Mouse (Mus musculus) neural tube, embryonic 12.5 days (tissue): ENCODE data around the gene Tubb2b. TPM values are rescaled to one million over a fixed set of nuclear protein-coding genes. Genes with fewer than 3 reads are reported as not detected.

ENCODE experiments used
- ATAC-seq: fragments of 200-750 bp; cut with Nextera tagmentation; 2 replicates; pipeline ENCODE4 v1.8.0; 2017; ENCODE audit warnings: low read depth, mild to moderate bottlenecking, moderate TSS enrichment, moderate library complexity; ENCODE audit not compliant: low FRiP score
- H3K27ac ChIP-seq: fragments of 300-500 bp; sonication (generic); 2 replicates; pipeline ENCODE4 v1.5.1; 2016
- H3K27me3 ChIP-seq: fragments of 300-500 bp; sonication (generic); replicated peaks from 2 replicates; pipeline ENCODE4 v1.6.1; 2016; ENCODE audit warnings: mild to moderate bottlenecking
- H3K36me3 ChIP-seq: fragments of 300-500 bp; sonication (generic); 2 replicates; pipeline ENCODE4 v1.6.1; 2016; ENCODE audit warnings: mild to moderate bottlenecking
- H3K4me1 ChIP-seq: fragments of 300-500 bp; sonication (generic); 2 replicates; pipeline ENCODE4 v1.6.1; 2016
- H3K4me2 ChIP-seq: fragments of 300-500 bp; sonication (generic); replicated peaks from 2 replicates; pipeline ENCODE4 v1.6.1; 2016; ENCODE audit warnings: mild to moderate bottlenecking
- H3K4me3 ChIP-seq: fragments of 300-500 bp; sonication (generic); 2 replicates; pipeline ENCODE4 v1.5.1; 2016
- H3K9ac ChIP-seq: fragments of 300-500 bp; sonication (generic); 2 replicates; pipeline ENCODE4 v1.6.1; 2016; ENCODE audit warnings: mild to moderate bottlenecking
- H3K9me3 ChIP-seq: fragments of 300-500 bp; sonication (generic); 2 replicates; pipeline ENCODE4 v1.6.1; 2016; ENCODE audit warnings: mild to moderate bottlenecking
- WGBS: fragments of 180-500 bp; shearing (Covaris S2); methylation state at CpG from one replicate; pipeline ENCODE4 v1.1.7; 2016; 5-methylcytosine and 5-hydroxymethylcytosine counted together
- polyA plus RNA-seq: library from polyadenylated mRNA; unstranded; fragments of >200 nt; fragmentation: Nextera tagmentation; extraction: Ambion mirVana; gene quantifications from 2 replicates; pipeline ENCODE4 v1.2.1, GENCODE M21; 2016

Tubb2b gene
- polyA plus RNA-seq, 1 experiment from 2014 or later, result 425 TPM

- no peaks in the 10 kb centered on the region for H3K9me3 ChIP-seq
- 0 out of 2 replicates have a peak, but pooled peaks cover 3% of the 10 kb centered on the region for H3K36me3 ChIP-seq
- H3K4me1 ChIP-seq, result no peaks in the 10 kb centered on the region
- no peak overlapping the region for H3K4me3 ChIP-seq
- no peaks in the 10 kb centered on the region for H3K27me3 ChIP-seq
- ATAC-seq, result no peak
- no peak overlapping the region for H3K4me2 ChIP-seq
- no peak overlapping the region for H3K27ac ChIP-seq
- H3K9ac ChIP-seq, result no peak overlapping the region
- WGBS, result 85% methylated on average over 6 of the region's 6 CpGs
Measured at GRCm38 (mm10) chr13:34116508-34116907, 13.8 kb downstream of the Tubb2b start.

- no peak overlapping the region for H3K4me3 ChIP-seq
- H3K36me3 ChIP-seq, result no peaks in the 10 kb centered on the region
- WGBS, result 76% methylated on average over 4 of the region's 4 CpGs
- no peak overlapping the region for H3K9ac ChIP-seq
- H3K9me3 ChIP-seq, result no peaks in the 10 kb centered on the region
- no peaks in the 10 kb centered on the region for H3K27me3 ChIP-seq
- H3K4me2 ChIP-seq, result no peak overlapping the region
- H3K4me1 ChIP-seq, result no peaks in the 10 kb centered on the region
- no peak for ATAC-seq
- no peak overlapping the region for H3K27ac ChIP-seq
Measured at GRCm38 (mm10) chr13:34114654-34115053, 15.6 kb downstream of the Tubb2b start.

GRCm38 (mm10) chr13:34113086-34113485 lies 17.2 kb downstream of the Tubb2b start:
- H3K4me2 ChIP-seq, result no peak overlapping the region
- no peaks in the 10 kb centered on the region for H3K27me3 ChIP-seq
- 90% methylated on average over 3 of the region's 3 CpGs for WGBS
- no peak overlapping the region for H3K4me3 ChIP-seq
- no peaks in the 10 kb centered on the region for H3K4me1 ChIP-seq
- no peaks in the 10 kb centered on the region for H3K9me3 ChIP-seq
- no peak overlapping the region for H3K27ac ChIP-seq
- ATAC-seq, result no peak
- H3K36me3 ChIP-seq, result no peaks in the 10 kb centered on the region
- no peak overlapping the region for H3K9ac ChIP-seq

- ATAC-seq, result no peak
- H3K9ac ChIP-seq, result no peak overlapping the region
- H3K9me3 ChIP-seq, result no peaks in the 10 kb centered on the region
- no peaks in the 10 kb centered on the region for H3K36me3 ChIP-seq
- 90% methylated on average over 5 of the region's 5 CpGs for WGBS
- H3K27me3 ChIP-seq, result no peaks in the 10 kb centered on the region
- H3K27ac ChIP-seq, result no peak overlapping the region
- H3K4me3 ChIP-seq, result no peak overlapping the region
- no peak overlapping the region for H3K4me2 ChIP-seq
- H3K4me1 ChIP-seq, result no peaks in the 10 kb centered on the region
Measured at GRCm38 (mm10) chr13:34112369-34113081, 17.7 kb downstream of the Tubb2b start.

- ATAC-seq, result no peak
- no peak overlapping the region for H3K4me3 ChIP-seq
Measured at GRCm38 (mm10) chr13:34111878-34112277, 18.4 kb downstream of the Tubb2b start.

GRCm38 (mm10) chr13:34111019-34111418 lies 19.2 kb downstream of the Tubb2b start:
- H3K9ac ChIP-seq, result no peak overlapping the region
- H3K4me2 ChIP-seq, result no peak overlapping the region
- no peak overlapping the region for H3K27ac ChIP-seq
- H3K36me3 ChIP-seq, result no peaks in the 10 kb centered on the region
- no peaks in the 10 kb centered on the region for H3K9me3 ChIP-seq
- WGBS, result 77% methylated on average over 5 of the region's 5 CpGs
- no peak overlapping the region for H3K4me3 ChIP-seq
- H3K4me1 ChIP-seq, result no peaks in the 10 kb centered on the region
- no peak for ATAC-seq
- H3K27me3 ChIP-seq, result no peaks in the 10 kb centered on the region

More at GRCm38 (mm10) chr13:34111878-34112277, 18.4 kb downstream of the Tubb2b start:
- Histone ChIP-seq H3K4me1 (no peaks in the 10 kb centered on the region), H3K27me3 (no peaks in the 10 kb centered on the region), H3K27ac (no peak overlapping the region), H3K9me3 (no peaks in the 10 kb centered on the region), H3K4me2 (no peak overlapping the region), H3K36me3 (no peaks in the 10 kb centered on the region), H3K9ac (no peak overlapping the region)
- WGBS, result 89% methylated on average over 3 of the region's 3 CpGs

- H3K4me3 ChIP-seq, result no peak overlapping the region
- H3K27ac ChIP-seq, result no peak overlapping the region
- no peaks in the 10 kb centered on the region for H3K36me3 ChIP-seq
- no peaks in the 10 kb centered on the region for H3K4me1 ChIP-seq
- ATAC-seq, result no peak
- 42% methylated on average over 4 of the region's 4 CpGs for WGBS
- H3K9ac ChIP-seq, result no peak overlapping the region
- no peak overlapping the region for H3K4me2 ChIP-seq
- no peaks in the 10 kb centered on the region for H3K27me3 ChIP-seq
- H3K9me3 ChIP-seq, result no peaks in the 10 kb centered on the region
Measured at GRCm38 (mm10) chr13:34109677-34110058, 20.6 kb downstream of the Tubb2b start.

- Histone ChIP-seq H3K27ac (no peak overlapping the region), H3K4me3 (no peak overlapping the region), H3K9ac (no peak overlapping the region), H3K27me3 (no peaks in the 10 kb centered on the region), H3K4me1 (no peaks in the 10 kb centered on the region), H3K4me2 (no peak overlapping the region), H3K9me3 (no peaks in the 10 kb centered on the region), H3K36me3 (no peaks in the 10 kb centered on the region)
- 82% methylated on average over 4 of the region's 4 CpGs for WGBS
- no peak for ATAC-seq
Measured at GRCm38 (mm10) chr13:34109035-34109676, 21.1 kb downstream of the Tubb2b start.

- 96% methylated on average over 1 of the region's 1 CpGs for WGBS
- Histone ChIP-seq H3K9me3 (no peaks in the 10 kb centered on the region), H3K4me1 (no peaks in the 10 kb centered on the region), H3K9ac (no peak overlapping the region), H3K4me3 (no peak overlapping the region), H3K27ac (no peak overlapping the region), H3K4me2 (no peak overlapping the region), H3K36me3 (no peaks in the 10 kb centered on the region), H3K27me3 (no peaks in the 10 kb centered on the region)
- ATAC-seq, result no peak
Measured at GRCm38 (mm10) chr13:34106999-34107398, 23.3 kb downstream of the Tubb2b start.

- no peak overlapping the region for H3K4me3 ChIP-seq
- no peak for ATAC-seq
- H3K9ac ChIP-seq, result no peak overlapping the region
- no peaks in the 10 kb centered on the region for H3K27me3 ChIP-seq
- no peak overlapping the region for H3K4me2 ChIP-seq
- no peaks in the 10 kb centered on the region for H3K36me3 ChIP-seq
- no peak overlapping the region for H3K27ac ChIP-seq
- no peaks in the 10 kb centered on the region for H3K9me3 ChIP-seq
- 93% methylated on average over 2 of the region's 2 CpGs for WGBS
- H3K4me1 ChIP-seq, result no peaks in the 10 kb centered on the region
Measured at GRCm38 (mm10) chr13:34106256-34106655, 24.0 kb downstream of the Tubb2b start.

- no peak for ATAC-seq
- Histone ChIP-seq H3K4me3 (no peak overlapping the region), H3K4me2 (no peak overlapping the region), H3K27me3 (no peaks in the 10 kb centered on the region), H3K27ac (no peak overlapping the region), H3K9ac (no peak overlapping the region), H3K9me3 (no peaks in the 10 kb centered on the region), H3K4me1 (no peaks in the 10 kb centered on the region), H3K36me3 (no peaks in the 10 kb centered on the region)
- WGBS, result 69% methylated on average over 1 of the region's 1 CpGs
Measured at GRCm38 (mm10) chr13:34105364-34105763, 24.9 kb downstream of the Tubb2b start.

GRCm38 (mm10) chr13:34101908-34102307 lies 28.4 kb downstream of the Tubb2b start:
- peaks cover 1% of the 10 kb centered on the region; the same call in 1 of the 2 replicates for H3K4me1 ChIP-seq
- no peak for ATAC-seq
- no peak overlapping the region for H3K4me3 ChIP-seq
- H3K4me2 ChIP-seq, result no peak overlapping the region
- no peaks in the 10 kb centered on the region for H3K27me3 ChIP-seq
- H3K27ac ChIP-seq, result no peak overlapping the region
- no peak overlapping the region for H3K9ac ChIP-seq
- H3K9me3 ChIP-seq, result no peaks in the 10 kb centered on the region
- no peaks in the 10 kb centered on the region for H3K36me3 ChIP-seq
- 88% methylated on average over 9 of the region's 9 CpGs for WGBS

GRCm38 (mm10) chr13:34101247-34101646 lies 29.0 kb downstream of the Tubb2b start:
- no peaks in the 10 kb centered on the region for H3K36me3 ChIP-seq
- no peak for ATAC-seq
- H3K27ac ChIP-seq, result no peak overlapping the region
- no peaks in the 10 kb centered on the region for H3K27me3 ChIP-seq
- WGBS, result 93% methylated on average over 10 of the region's 10 CpGs
- no peaks in the 10 kb centered on the region for H3K9me3 ChIP-seq
- no peak overlapping the region for H3K4me2 ChIP-seq
- peaks cover 6% of the 10 kb centered on the region for H3K4me1 ChIP-seq
- H3K4me3 ChIP-seq, result no peak overlapping the region
- no peak overlapping the region for H3K9ac ChIP-seq
